Mouse (Mus musculus): ENCODE results near the gene Pced1a. TPM values are rescaled to one million over a fixed set of nuclear protein-coding genes. Genes with fewer than 3 reads are reported as not detected.
A peak's percentile ranks its signal among the peaks of the same experiment; 100 is the strongest.

Gene Pced1a
- polyA plus RNA-seq, 1 experiment: 23.5 TPM

DNA sequence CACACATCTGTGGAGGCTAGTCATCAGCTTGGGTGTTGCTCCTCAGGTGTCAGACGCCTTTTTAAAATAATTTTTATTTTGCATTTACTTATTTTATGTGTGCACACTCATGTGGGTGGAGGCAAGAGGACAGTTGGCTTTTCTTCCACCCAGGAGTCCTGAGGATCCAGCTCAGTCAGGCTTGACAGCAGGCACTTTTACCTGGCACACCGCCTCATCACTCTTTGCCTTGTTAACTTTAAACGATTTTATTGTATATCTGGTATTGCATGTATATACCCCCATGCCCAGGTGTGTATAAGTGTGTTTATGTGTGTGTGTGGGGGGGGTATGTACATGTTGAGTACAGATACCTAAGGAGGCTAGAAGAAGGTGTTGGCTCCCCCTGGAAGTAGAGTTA is 33.4 kb upstream of the Pced1a start:
- TF ChIP-seq POLR2A (IDR thresholded peaks at IDR 0.05; ENCODE audit: borderline replicate concordance, insufficient read depth, low read length): no peak
- TF ChIP-seq CTCF (IDR thresholded peaks at IDR 0.05; ENCODE audit: borderline replicate concordance, insufficient read depth, low read depth, low read length): no peak
- no peak overlapping the region for H3K27ac ChIP-seq (ENCODE audit: insufficient read depth, low read length)
- H3K4me1 ChIP-seq (ENCODE audit: control insufficient read depth, insufficient read depth, low read length): peaks cover 15% of the 10 kb centered on the region
- peak; percentile 41 to 44 for DNase-seq
- H3K4me3 ChIP-seq (replicated peaks; ENCODE audit: insufficient read depth, low read depth, low read length): no peak overlapping the region
- no peaks in the 10 kb centered on the region for H3K27me3 ChIP-seq (ENCODE audit: control insufficient read depth, insufficient read depth, low read length)
- 34% methylated on average over 3 of the region's 3 CpGs for WGBS

DNA sequence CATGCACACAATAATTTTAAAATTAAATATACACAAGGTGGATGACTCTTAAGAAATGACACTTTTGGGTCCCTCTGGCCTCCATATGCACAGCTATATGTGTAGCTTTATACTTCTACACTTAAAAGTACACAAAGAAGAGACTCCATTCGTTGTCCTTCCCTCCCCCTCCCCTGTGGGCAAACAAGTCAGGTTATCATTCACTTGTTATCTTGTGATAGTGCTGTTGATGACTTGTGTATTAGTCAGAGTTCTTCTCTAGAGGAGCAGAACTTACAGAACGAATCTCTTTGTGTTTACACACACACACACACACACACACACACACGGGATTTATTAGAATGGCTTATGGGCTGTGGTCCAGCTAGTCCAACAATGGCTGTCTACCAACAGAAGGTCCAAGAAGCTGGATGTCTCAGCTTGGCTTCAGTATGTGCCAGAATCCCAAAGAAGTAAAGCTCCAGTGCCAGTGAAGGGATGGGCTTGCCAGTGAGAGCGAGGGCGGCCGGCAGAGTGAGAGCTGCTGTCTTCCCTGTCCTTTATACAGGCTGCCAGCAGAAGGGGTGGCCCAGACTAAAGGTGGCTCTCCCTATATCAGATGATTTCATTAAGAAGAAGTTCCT is 30.4 kb upstream of the Pced1a start:
- Histone ChIP-seq H3K4me3 (replicated peaks; ENCODE audit: insufficient read depth, low read depth, low read length) (no peak overlapping the region), H3K27ac (ENCODE audit: insufficient read depth, low read length) (no peak overlapping the region), H3K4me1 (ENCODE audit: control insufficient read depth, insufficient read depth, low read length) (peaks cover 20% of the 10 kb centered on the region), H3K27me3 (ENCODE audit: control insufficient read depth, insufficient read depth, low read length) (no peaks in the 10 kb centered on the region)
- DNase-seq: peak; percentile 67 to 83
- TF ChIP-seq POLR2A (IDR thresholded peaks at IDR 0.05; ENCODE audit: borderline replicate concordance, insufficient read depth, low read length): no peak
- TF ChIP-seq CTCF (IDR thresholded peaks at IDR 0.05; ENCODE audit: borderline replicate concordance, insufficient read depth, low read depth, low read length): no peak
- WGBS: 6% methylated on average over 6 of the region's 6 CpGs

DNA sequence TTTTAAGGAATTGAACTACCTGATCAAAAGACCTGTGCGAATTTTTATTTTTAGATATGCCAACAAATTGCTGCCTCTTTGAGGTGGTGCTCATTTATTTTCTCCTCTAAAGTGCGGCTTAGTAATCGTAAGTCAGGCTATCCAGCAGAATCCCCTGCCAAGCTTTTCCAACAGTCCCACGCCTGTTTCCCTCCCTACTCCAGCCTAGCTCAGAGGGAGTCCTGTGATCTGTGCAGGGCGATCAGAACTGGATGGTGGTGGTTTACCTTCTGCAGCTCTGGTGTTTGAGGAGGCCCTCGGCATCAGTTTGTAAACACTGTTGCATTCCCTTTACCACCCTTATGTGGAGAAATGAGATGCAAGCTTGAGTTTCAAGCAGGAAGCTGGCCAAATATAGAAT is 28.9 kb upstream of the Pced1a start:
- H3K4me3 ChIP-seq (replicated peaks; ENCODE audit: insufficient read depth, low read depth, low read length): no peak overlapping the region
- 18% methylated on average over 6 of the region's 6 CpGs for WGBS
- no peaks in the 10 kb centered on the region for H3K27me3 ChIP-seq (ENCODE audit: control insufficient read depth, insufficient read depth, low read length)
- TF ChIP-seq POLR2A (IDR thresholded peaks at IDR 0.05; ENCODE audit: borderline replicate concordance, insufficient read depth, low read length) (no peak), CTCF (IDR thresholded peaks at IDR 0.05; ENCODE audit: borderline replicate concordance, insufficient read depth, low read depth, low read length) (no peak)
- peak in 1 of 2 experiments; percentile 21 for DNase-seq
- H3K4me1 ChIP-seq (ENCODE audit: control insufficient read depth, insufficient read depth, low read length): peaks cover 16% of the 10 kb centered on the region
- H3K27ac ChIP-seq (ENCODE audit: insufficient read depth, low read length): peak overlapping the region; percentile 34; the same call in 1 of the 2 replicates

DNA sequence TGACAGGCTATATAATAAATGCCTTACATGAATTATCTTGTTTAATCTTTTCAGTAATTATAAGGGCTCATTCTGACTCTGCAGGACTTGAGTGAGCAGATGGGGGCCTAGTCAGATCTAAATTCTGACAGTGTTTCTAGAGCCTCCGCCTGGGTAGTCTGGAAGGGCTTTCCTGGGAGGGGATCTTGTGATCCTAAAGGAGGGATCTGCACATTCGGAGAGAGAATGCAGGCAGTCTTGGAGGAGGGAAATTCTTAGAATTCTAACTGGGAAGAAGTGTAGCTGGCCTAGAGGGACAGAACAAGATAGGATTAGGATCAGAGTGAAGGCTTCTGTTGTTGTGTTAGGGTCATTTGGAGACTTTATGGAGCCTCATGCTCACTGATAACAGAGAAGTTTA is 27.8 kb upstream of the Pced1a start:
- no peak for DNase-seq
- H3K27ac ChIP-seq (ENCODE audit: insufficient read depth, low read length): no peak overlapping the region
- WGBS: 23% methylated on average over 2 of the region's 2 CpGs
- no peak overlapping the region for H3K4me3 ChIP-seq (replicated peaks; ENCODE audit: insufficient read depth, low read depth, low read length)
- no peaks in the 10 kb centered on the region for H3K27me3 ChIP-seq (ENCODE audit: control insufficient read depth, insufficient read depth, low read length)
- H3K4me1 ChIP-seq (ENCODE audit: control insufficient read depth, insufficient read depth, low read length): peaks cover 13% of the 10 kb centered on the region
- no peak for TF ChIP-seq CTCF (IDR thresholded peaks at IDR 0.05; ENCODE audit: borderline replicate concordance, insufficient read depth, low read depth, low read length)
- TF ChIP-seq POLR2A (IDR thresholded peaks at IDR 0.05; ENCODE audit: borderline replicate concordance, insufficient read depth, low read length): no peak

DNA sequence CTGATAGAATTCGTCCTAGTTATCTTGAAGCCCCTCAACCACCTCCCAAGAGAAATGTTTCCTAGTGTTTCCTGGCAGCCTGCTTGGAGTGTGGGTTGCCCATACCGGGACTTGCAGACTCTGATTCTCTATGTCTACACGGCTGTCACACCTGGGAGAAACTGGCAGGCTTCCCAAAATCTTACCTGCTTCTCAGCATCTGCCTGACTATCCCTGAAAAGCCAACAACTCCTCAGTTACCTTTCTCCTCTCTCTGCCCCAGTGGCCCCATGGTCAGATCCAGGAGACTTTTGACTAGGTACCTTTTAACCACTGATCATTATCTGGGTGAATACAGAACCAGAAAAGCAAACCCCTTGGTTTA is 27.2 kb upstream of the Pced1a start:
- 9% methylated on average over 3 of the region's 3 CpGs for WGBS
- Histone ChIP-seq H3K27me3 (ENCODE audit: control insufficient read depth, insufficient read depth, low read length) (no peaks in the 10 kb centered on the region), H3K4me1 (ENCODE audit: control insufficient read depth, insufficient read depth, low read length) (peaks cover 13% of the 10 kb centered on the region), H3K27ac (ENCODE audit: insufficient read depth, low read length) (no peak overlapping the region), H3K4me3 (replicated peaks; ENCODE audit: insufficient read depth, low read depth, low read length) (peak overlapping the region; percentile 72)
- DNase-seq: peak in 1 of 2 experiments; percentile 23
- TF ChIP-seq POLR2A (IDR thresholded peaks at IDR 0.05; ENCODE audit: borderline replicate concordance, insufficient read depth, low read length) (no peak), CTCF (IDR thresholded peaks at IDR 0.05; ENCODE audit: borderline replicate concordance, insufficient read depth, low read depth, low read length) (no peak)

DNA sequence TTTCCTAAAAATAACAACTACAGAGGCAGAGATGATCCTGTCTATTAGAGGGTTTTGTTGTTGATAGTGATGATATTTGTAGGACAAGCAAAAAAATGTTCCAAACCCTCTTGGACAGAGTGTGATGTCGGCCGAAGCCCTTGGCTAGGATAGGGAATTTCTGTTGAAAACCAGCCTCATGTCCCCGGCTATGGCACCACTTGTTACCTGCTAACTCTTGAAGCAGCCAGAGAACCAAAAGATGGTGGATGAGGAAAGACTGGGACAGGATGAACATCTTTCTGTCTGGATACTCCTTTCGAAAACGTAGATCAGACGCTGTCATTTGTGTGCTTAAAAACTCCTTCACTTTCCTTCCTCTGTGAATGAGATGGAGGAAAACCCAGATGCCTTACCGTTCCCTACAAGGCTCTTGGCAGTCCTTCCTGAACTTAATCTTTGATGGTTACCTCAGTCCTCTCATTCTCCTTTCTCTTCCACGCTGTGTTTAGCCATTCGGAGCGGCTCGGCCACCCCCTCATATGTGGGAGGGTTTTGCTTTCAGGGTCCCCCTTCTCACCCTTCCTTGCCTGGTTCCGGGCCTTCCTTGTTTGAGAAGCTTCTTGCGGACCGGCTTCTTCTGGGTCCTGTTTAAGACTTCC is 26.7 kb upstream of the Pced1a start:
- 26% methylated on average over 14 of the region's 14 CpGs for WGBS
- H3K4me3 ChIP-seq (replicated peaks; ENCODE audit: insufficient read depth, low read depth, low read length): peak overlapping the region; percentile 72
- no peak overlapping the region for H3K27ac ChIP-seq (ENCODE audit: insufficient read depth, low read length)
- no peak for DNase-seq
- peaks cover 13% of the 10 kb centered on the region for H3K4me1 ChIP-seq (ENCODE audit: control insufficient read depth, insufficient read depth, low read length)
- H3K27me3 ChIP-seq (ENCODE audit: control insufficient read depth, insufficient read depth, low read length): no peaks in the 10 kb centered on the region
- TF ChIP-seq POLR2A (IDR thresholded peaks at IDR 0.05; ENCODE audit: borderline replicate concordance, insufficient read depth, low read length): no peak
- no peak for TF ChIP-seq CTCF (IDR thresholded peaks at IDR 0.05; ENCODE audit: borderline replicate concordance, insufficient read depth, low read depth, low read length)

DNA sequence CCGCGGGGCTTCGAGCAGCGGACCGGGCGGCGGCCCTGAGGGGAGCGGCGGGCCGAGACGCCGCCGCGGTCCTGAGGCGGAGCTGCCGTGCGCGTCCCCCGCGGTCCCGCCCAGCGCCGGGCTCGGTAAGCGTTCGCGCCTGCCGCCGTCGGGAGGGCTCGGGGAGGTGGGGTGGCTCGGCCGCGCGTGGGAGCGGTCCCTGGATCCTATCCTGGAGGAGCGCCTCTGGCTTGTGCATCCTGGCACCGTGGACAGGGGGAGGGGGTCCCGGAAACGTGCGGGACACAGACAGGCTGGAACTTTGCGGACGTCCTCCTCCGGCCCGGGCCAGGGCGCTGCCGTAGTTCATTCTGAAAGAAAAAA is 25.9 kb upstream of the Pced1a start:
- H3K4me3 ChIP-seq (replicated peaks; ENCODE audit: insufficient read depth, low read depth, low read length): peak overlapping the region; percentile 72
- H3K27ac ChIP-seq (ENCODE audit: insufficient read depth, low read length): peak overlapping the region; percentile 86
- TF ChIP-seq CTCF (IDR thresholded peaks at IDR 0.05; ENCODE audit: borderline replicate concordance, insufficient read depth, low read depth, low read length): no peak
- H3K27me3 ChIP-seq (ENCODE audit: control insufficient read depth, insufficient read depth, low read length): no peaks in the 10 kb centered on the region
- DNase-seq: peak in 1 of 2 experiments; percentile 79
- WGBS: 2% methylated on average over 47 of the region's 47 CpGs
- peaks cover 13% of the 10 kb centered on the region for H3K4me1 ChIP-seq (ENCODE audit: control insufficient read depth, insufficient read depth, low read length)

DNA sequence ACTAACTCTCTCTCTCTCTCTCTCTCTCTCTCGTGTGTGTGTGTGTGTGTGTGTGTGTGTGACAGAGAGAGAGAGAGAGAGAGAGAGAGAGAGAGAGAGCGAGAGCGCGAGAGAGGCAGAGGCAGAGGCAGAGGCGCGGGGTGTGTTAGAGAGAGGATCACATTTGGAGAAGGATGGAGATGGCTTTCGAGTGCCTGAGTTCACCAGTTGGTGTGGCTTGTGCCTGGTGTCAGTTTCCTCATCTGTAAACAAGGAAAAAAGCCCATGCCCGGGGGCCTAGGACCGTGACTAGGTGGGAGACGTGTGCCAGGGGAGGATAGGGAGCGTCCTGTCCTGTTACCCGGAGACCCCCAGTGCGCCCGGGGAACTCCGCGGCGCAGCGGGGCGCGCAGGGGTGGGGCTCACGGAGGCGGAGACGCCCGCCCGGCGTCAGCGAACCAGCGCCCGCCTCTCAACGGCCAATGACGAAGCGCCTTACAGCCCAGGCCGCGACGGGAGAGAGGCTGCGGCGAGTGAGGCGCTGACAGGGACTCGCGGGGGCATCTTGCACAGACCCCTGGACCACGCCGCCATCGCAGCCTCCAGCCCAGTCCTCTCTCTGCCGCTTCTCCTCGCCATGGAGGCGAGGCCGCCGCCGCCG is 25.4 kb upstream of the Pced1a start, which contains the start of gene Ptpra:
Ptpra (plus strand) TSS at position 485 of the 640 bp plus-strand sequence.
- Histone ChIP-seq H3K27ac (ENCODE audit: insufficient read depth, low read length) (peak within 1 kb of the TSS; percentile 86), H3K4me1 (ENCODE audit: control insufficient read depth, insufficient read depth, low read length) (peaks cover 8% of the 10 kb centered on the region), H3K4me3 (replicated peaks; ENCODE audit: insufficient read depth, low read depth, low read length) (peak within 1 kb of the TSS; percentile 72), H3K27me3 (ENCODE audit: control insufficient read depth, insufficient read depth, low read length) (no peaks in the 10 kb centered on the region)
- under 1% methylated on average over 49 of the region's 50 CpGs for WGBS
- DNase-seq: peak; percentile 90 to 95
- TF ChIP-seq CTCF (IDR thresholded peaks at IDR 0.05; ENCODE audit: borderline replicate concordance, insufficient read depth, low read depth, low read length) (no peak), POLR2A (IDR thresholded peaks at IDR 0.05; ENCODE audit: borderline replicate concordance, insufficient read depth, low read length) (peak; percentile 96)

All from cerebellum, adult 2 months (tissue).